Mouse (Mus musculus) adrenal gland, postnatal 36 days (tissue): ENCODE results near the gene Dffa. TPM values are rescaled to one million over a fixed set of nuclear protein-coding genes. Genes with fewer than 3 reads are reported as not detected.
A peak's percentile ranks its signal among the peaks of the same experiment; 100 is the strongest.
"Not testable (repeated sequence)": the region's sequence is repeated elsewhere in the genome, so short reads cannot be mapped to it uniquely, and the experiment has no call there.

ENCODE experiments used
- DNase-seq, 2 experiments: peaks; one replicate each; pipeline ENCODE4 v3.0.0; 2021; ENCODE audit warnings: mixed read lengths in 1 of 2
- total RNA-seq, 2 experiments: library from RNA; stranded (reverse); gene quantifications; 2 replicates each; pipeline ENCODE4 v1.2.3; 2021

The Dffa gene
- total RNA-seq, 2 experiments from 2014 or later = 19.0 to 22.8 TPM

DNA sequence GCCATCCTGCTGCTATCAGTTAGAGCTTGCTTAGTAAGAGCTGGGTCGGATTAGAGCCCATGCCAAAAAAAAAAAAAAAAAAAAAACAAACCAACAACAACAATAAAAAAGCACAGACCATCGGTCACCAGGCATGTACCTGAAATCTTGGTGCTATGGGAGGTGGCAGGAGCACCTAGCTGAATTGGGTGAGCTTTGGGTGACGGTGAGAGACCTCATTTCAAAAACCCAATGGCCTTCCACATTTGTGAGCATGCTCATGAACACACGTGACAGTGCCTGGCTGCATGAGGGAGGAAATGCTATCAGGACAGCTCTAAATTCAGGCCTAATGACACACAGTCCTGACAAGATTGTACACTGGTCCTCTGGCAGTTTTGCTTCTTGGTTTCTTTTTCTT lies 44.1 kb downstream of the Dffa start:
- DNase-seq = no peak

GRCm38 (mm10) chr4:149149196-149149595 lies 45.2 kb downstream of the Dffa start:
- no peak for DNase-seq

GRCm38 (mm10) chr4:149149611-149150010 lies 45.7 kb downstream of the Dffa start:
- peak; percentile 81 to 83 for DNase-seq

DNA sequence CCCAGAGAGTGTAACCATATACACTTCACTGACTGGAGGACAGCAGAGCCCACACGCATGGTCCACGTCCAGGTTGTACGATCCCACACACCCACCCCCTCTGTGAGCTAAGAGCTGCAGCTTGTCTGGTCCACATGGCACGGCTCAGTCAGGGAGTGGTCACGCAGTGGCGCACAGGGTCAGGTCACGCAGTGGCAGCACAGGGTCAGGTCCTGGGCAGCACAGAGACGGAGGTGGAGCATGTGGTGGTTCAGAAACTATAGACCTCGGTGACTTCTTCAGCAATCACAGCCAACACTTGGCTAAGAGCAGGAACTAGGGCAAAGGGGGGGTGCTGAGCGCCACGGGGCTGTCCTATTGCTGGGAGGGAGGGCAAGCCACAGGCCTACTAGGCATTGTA lies 46.3 kb downstream of the Dffa start:
- peak; percentile 57 to 71 for DNase-seq

GRCm38 (mm10) chr4:149150721-149151120 lies 46.8 kb downstream of the Dffa start:
- no peak for DNase-seq

DNA sequence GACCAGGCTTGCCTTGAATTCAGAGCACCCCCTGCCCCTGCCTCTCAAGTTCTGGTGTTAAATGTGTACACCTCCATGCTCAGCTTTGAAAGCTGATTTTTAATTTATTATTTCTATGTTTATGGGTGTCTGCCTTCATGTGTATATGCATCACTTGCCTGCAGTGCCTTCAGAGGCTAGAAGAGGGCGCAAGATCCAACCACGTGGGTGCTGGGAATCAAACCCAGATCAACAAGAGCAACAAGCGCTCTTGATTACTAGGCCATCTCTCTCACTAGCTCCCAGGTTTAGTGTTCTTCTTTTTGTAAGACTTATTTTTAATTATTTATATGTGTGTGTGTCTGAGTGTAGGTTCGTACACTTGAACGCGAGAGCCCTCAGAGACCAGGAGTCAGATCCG lies 50.9 kb downstream of the Dffa start:
- no peak for DNase-seq

DNA sequence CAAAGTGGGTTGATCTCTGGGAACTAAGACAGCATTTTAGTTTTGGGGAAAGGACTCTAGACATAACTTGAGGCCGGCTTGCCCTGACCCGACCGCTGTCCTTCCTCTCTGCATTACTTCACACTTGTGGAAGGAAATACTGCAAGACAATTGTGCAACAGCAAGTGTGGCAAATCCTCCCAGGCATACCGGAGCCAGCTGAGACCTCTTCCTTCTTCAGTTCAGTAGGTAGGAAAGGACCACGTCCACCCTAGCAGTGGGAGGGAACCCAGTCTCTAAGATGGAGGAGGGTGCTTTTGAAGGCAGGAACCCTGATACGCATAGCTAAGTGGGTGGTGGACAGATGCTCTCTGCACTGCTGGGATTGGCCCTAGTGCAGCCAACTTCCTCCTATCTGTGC lies 51.8 kb downstream of the Dffa start:
- peak in 1 of 2 experiments; percentile 28 for DNase-seq

DNA sequence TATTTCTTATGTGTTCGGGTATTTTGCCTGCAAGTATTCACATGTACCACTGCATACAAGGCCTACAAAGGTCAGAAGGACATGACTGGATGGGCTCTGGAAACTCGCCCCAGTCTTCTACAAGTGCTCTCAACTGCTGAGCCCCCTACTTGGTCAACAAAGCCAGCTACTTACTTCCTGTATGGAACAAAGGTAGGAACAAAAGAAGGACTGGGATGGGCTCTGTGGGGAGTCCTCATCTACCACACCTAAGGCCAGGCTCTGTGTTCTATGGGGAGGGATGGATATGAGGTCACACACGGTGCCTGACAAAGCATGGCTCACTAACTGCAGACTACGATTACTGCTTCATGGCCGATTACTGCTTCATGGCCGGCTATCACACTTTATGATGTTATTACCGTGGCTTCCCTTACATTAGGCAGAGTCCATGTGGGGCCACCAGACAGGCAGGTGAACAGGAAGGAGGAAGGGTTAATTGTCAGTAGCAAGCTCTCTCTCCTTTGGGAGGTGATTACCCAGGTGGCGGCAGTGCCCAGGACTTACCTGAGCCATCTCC lies 53.5 kb downstream of the Dffa start:
- DNase-seq = no peak

DNA sequence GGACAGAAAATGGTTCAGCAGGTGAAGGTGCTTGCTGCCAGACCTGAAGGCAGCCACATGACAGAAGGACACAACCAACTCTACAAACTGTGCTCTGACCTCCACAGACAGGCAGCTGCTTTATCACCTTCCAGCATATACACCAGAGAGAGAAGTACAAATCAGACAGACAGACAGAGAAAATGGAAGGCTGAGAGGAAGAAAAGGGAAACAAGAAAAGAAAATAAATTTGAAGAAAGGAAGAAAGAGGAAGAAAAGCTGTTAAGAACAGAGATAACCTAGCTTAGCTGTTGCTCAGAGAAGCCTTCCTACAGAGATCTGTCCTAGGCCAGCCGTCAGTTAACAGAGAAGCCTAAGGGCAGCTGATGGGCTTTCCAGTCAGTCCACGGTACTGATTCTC lies 55.3 kb downstream of the Dffa start:
- no peak for DNase-seq

- DNase-seq = no peak
Observed at GRCm38 (mm10) chr4:149159891-149160290, 55.9 kb downstream of the Dffa start.

DNA sequence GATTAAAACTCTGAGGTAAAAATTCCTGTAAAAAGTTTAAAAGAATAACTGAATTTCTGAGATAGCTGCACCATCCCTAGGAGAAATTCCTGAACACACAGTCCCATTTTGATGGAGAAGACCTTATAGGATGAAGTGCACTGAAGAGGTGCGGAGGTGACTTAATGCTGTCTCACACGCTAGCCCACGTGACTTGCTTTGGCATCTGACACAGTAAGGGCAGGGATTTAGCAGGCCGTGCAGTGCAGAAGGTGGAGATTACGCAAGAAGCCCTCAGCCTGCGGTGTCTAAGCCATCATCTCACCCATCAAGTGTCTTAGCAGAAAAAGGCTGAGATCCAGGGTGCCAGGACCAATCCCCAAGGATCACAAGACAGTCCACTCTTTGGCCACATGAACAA lies 57.2 kb downstream of the Dffa start:
- DNase-seq = peak; percentile 47 to 70

GRCm38 (mm10) chr4:149163196-149163595 lies 59.2 kb downstream of the Dffa start:
- DNase-seq = no peak

DNA sequence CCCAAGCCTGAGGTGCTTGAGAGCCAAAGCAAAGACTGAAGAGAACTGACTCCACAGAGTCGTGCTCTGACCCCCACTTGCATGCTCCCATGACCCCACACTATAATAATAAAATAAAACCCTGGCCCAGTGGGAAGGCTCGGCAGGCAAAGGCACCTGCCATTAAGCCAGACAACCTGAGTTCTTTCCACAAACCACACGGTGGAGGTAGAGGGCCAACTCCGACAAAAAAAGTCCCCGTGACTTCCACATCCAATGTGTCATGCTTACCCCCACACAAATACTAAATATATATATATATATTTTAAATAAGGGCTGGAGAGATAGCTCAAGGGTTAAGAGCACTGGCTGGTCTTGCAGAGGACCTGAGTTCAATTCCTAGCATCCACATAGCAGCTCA lies 60.2 kb downstream of the Dffa start:
- DNase-seq = no peak

DNA sequence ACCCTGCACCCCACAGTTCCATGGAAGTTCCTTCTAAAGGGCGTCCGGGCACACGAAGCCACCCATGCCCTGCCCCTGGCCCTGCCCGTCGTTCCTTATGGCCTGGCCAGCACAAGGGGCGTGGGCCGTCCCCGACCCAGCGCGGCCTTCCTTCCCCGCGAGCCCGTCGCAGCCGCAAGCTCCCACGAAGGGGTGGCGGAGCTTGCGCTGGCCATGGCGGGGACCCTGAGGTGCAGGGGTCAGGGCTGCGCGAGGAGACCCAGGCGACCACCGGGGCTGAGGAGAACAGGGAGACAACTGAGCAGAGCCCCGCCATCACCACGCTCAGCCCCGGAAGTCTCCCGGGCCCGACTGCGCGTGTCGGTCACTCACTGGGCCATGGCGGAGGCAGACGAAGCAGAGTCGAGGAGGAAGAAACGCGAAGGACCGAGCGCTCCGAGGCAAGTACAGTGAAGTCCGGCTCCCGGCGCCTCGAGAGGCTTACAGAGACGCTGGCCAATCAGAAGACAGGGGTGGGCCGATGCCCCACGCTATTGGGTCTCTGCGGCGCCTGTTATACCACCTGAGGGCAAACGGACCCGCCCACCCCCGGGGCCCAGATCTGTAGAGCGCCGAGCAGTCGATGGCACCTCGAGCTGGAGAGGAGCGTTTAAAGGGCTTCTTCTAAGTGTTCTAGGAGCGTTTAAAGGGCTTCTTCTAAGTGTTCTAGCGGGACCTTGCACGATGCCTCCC lies 62.4 kb downstream of the Dffa start, which contains the start of gene Pgd:
Pgd (minus strand) TSS at position 557 of the 732 bp plus-strand sequence.
- peak; percentile 98 to 99 for DNase-seq

- peak; percentile 47 for DNase-seq
Observed at GRCm38 (mm10) chr4:149166957-149167611, 63.1 kb downstream of the Dffa start.

DNA sequence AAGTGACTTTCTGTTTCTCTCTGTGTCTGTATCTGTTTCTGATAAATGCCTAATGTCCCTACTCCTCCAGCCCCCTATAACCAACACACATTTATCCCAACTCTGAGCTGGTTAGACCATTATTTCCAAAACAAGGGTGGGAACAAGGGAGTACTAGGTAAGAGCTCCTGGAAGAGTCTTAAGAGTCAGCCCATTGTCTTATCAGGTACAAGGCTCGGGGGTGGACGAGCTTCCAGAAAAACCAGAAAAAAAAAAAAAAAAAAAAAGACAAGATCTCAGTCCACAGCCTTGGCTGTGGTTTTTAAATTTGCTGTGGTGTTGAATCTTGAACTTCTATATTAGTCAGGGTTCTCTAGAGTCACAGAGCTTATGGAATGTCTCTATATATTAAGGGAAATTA lies 64.1 kb downstream of the Dffa start:
- no peak for DNase-seq

GRCm38 (mm10) chr4:149169926-149170325 lies 66.0 kb downstream of the Dffa start:
- not testable (repeated sequence) for DNase-seq

Other genes starting within 250 kb of the Dffa start
- 10 to 100 TPM; 61.6 to 76.4 TPM for gene Pex14, start 4.3 kb upstream of the Dffa start, total RNA-seq
- 1 to 10 TPM in 1 of 2 experiments, under 1 TPM in 1; 0.66 to 1.2 TPM for gene Cort, start 22.6 kb downstream of the Dffa start, total RNA-seq
- 10 to 100 TPM; 10.8 to 11.3 TPM for gene Cenps, start 33.5 kb downstream of the Dffa start, total RNA-seq
- gene Pgd, start 62.6 kb downstream of the Dffa start, total RNA-seq = 100 to 1,000 TPM; 304 to 318 TPM
- gene Kif1b, start 203.5 kb downstream of the Dffa start, total RNA-seq = 100 to 1,000 TPM; 129 to 168 TPM